Mouse (Mus musculus): Measurements from ENCODE around the gene Ttyh3. TPM values are rescaled to one million over a fixed set of nuclear protein-coding genes. Genes with fewer than 3 reads are reported as not detected.

Ttyh3 gene
- total and polyA plus RNA-seq, 2 experiments from 2014 or later, result 67.9 to 163 TPM

- Histone ChIP-seq H3K9ac (no peak overlapping the region), H3K27ac (ENCODE audit: low read depth, low read length) (no peak overlapping the region), H3K4me3 (ENCODE audit: low read depth, low read length) (no peak overlapping the region), H3K27me3 (ENCODE audit: insufficient read depth, low read length) (no peaks in the 10 kb centered on the region), H3K4me2 (ENCODE audit: low read depth) (no peak overlapping the region), H3K4me1 (ENCODE audit: insufficient read depth) (peaks cover 3% of the 10 kb centered on the region; the same call in 1 of the 2 replicates), H3K9me3 (ENCODE audit: low read length) (no peaks in the 10 kb centered on the region), H3K36me3 (ENCODE audit: insufficient read depth) (peaks cover 91% of the 10 kb centered on the region)
- ATAC-seq, result peak; percentile 42
- no peak for DNase-seq
- WGBS, result 72% methylated on average over 7 of the region's 7 CpGs
- TF ChIP-seq CTCF (IDR thresholded peaks at IDR 0.05; ENCODE audit: low read depth), result no peak
Measured at GRCm38 (mm10) chr5:140633432-140633831, 15.4 kb downstream of the Ttyh3 start.

GRCm38 (mm10) chr5:140628995-140629394, 19.8 kb downstream of the Ttyh3 start:
- TF ChIP-seq CTCF (IDR thresholded peaks at IDR 0.05; ENCODE audit: low read depth), result peak; percentile 63
- no peaks in the 10 kb centered on the region for H3K9me3 ChIP-seq (ENCODE audit: low read length)
- no peak overlapping the region for H3K27ac ChIP-seq (ENCODE audit: low read depth, low read length)
- H3K4me3 ChIP-seq (ENCODE audit: low read depth, low read length), result no peak overlapping the region
- H3K4me1 ChIP-seq (ENCODE audit: insufficient read depth), result no peaks in the 10 kb centered on the region
- ATAC-seq (no peak), DNase-seq (no peak)
- H3K27me3 ChIP-seq (ENCODE audit: insufficient read depth, low read length), result no peaks in the 10 kb centered on the region
- WGBS, result 98% methylated on average over 9 of the region's 9 CpGs
- no peak overlapping the region for H3K4me2 ChIP-seq (ENCODE audit: low read depth)
- H3K9ac ChIP-seq, result no peak overlapping the region
- peaks cover 95% of the 10 kb centered on the region for H3K36me3 ChIP-seq (ENCODE audit: insufficient read depth)

DNA sequence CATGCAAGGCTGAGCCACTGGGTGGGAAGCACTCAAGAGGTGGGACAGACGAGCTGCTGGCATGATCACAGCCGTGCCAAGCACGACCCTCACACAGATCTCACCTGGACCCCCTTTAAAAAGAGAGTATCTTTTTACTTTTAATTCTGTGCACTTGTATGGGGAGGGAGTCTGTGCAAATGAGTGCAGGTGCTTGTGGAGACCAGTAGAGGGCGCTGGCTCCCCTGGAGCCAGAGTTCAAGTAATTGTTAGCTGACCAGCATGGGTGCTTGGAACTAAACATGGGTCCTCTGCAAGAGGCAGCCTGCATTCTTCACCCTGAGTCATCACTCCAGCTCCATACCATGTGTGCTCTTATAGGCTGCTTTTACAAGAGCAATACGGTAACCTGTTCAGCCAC, 21.3 kb downstream of the Ttyh3 start:
- 90% methylated on average over 5 of the region's 5 CpGs for WGBS
- no peak overlapping the region for H3K4me3 ChIP-seq (ENCODE audit: low read depth, low read length)
- peaks cover 95% of the 10 kb centered on the region for H3K36me3 ChIP-seq (ENCODE audit: insufficient read depth)
- ATAC-seq (no peak), DNase-seq (no peak)
- H3K4me1 ChIP-seq (ENCODE audit: insufficient read depth), result no peaks in the 10 kb centered on the region
- TF ChIP-seq CTCF (IDR thresholded peaks at IDR 0.05; ENCODE audit: low read depth), result peak; percentile 37; the same call in 1 of the 2 replicates
- no peaks in the 10 kb centered on the region for H3K9me3 ChIP-seq (ENCODE audit: low read length)
- H3K27me3 ChIP-seq (ENCODE audit: insufficient read depth, low read length), result no peaks in the 10 kb centered on the region
- H3K27ac ChIP-seq (ENCODE audit: low read depth, low read length), result no peak overlapping the region
- no peak overlapping the region for H3K4me2 ChIP-seq (ENCODE audit: low read depth)
- H3K9ac ChIP-seq, result no peak overlapping the region

DNA sequence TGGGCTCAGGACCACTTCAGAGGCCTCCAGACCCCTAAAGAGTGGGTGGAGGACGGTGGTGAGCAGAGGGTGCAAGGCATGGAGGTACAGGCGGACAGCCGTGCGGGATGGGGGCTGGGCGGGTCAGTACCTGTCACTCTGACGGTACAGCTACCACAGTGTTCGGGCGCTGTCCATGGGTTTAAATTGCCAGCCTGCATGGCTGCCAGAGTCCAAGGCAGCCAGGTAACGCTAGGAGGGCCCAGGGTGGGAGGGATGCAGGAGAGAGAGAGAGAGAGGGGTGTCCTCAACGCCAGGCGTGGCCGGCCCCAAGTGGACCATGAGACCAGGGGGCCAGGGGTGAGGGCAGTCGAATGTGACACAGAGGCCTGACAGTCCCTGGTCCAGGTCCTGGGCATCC, 23.9 kb downstream of the Ttyh3 start:
- Histone ChIP-seq H3K9me3 (ENCODE audit: low read length) (no peaks in the 10 kb centered on the region), H3K27me3 (ENCODE audit: insufficient read depth, low read length) (no peaks in the 10 kb centered on the region), H3K4me1 (ENCODE audit: insufficient read depth) (no peaks in the 10 kb centered on the region), H3K4me2 (ENCODE audit: low read depth) (no peak overlapping the region), H3K9ac (no peak overlapping the region), H3K4me3 (ENCODE audit: low read depth, low read length) (no peak overlapping the region), H3K36me3 (ENCODE audit: insufficient read depth) (peaks cover 77% of the 10 kb centered on the region), H3K27ac (ENCODE audit: low read depth, low read length) (no peak overlapping the region)
- DNase-seq (no peak), ATAC-seq (no peak)
- WGBS, result 93% methylated on average over 13 of the region's 13 CpGs
- no peak for TF ChIP-seq CTCF (IDR thresholded peaks at IDR 0.05; ENCODE audit: low read depth)

DNA sequence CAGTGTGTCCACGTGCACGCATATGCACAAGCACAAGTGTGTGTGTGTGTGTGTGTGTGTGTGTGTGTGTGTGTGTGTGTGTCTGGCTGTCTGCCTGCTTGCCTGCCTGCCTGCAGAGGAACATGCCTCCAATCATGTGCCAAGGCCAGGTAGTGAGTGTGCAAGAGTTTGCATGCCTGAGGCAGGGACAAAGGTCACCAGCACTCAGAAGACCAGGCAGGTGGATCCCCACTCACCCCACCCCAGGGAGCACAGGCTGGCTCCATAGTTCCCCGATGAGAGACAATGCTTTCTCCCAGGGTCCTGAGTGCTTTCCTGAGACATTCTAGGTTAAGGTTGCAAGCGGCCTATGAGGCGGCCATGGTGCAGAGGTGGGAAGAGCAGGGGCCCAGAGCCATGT, 24.6 kb downstream of the Ttyh3 start:
- Histone ChIP-seq H3K27ac (ENCODE audit: low read depth, low read length) (no peak overlapping the region), H3K9ac (no peak overlapping the region), H3K4me1 (ENCODE audit: insufficient read depth) (no peaks in the 10 kb centered on the region), H3K9me3 (ENCODE audit: low read length) (no peaks in the 10 kb centered on the region), H3K4me3 (ENCODE audit: low read depth, low read length) (no peak overlapping the region), H3K4me2 (ENCODE audit: low read depth) (no peak overlapping the region), H3K36me3 (ENCODE audit: insufficient read depth) (peaks cover 70% of the 10 kb centered on the region), H3K27me3 (ENCODE audit: insufficient read depth, low read length) (no peaks in the 10 kb centered on the region)
- TF ChIP-seq CTCF (IDR thresholded peaks at IDR 0.05; ENCODE audit: low read depth), result no peak
- ATAC-seq, result no peak
- 88% methylated on average over 5 of the region's 5 CpGs for WGBS
- no peak for DNase-seq

DNA sequence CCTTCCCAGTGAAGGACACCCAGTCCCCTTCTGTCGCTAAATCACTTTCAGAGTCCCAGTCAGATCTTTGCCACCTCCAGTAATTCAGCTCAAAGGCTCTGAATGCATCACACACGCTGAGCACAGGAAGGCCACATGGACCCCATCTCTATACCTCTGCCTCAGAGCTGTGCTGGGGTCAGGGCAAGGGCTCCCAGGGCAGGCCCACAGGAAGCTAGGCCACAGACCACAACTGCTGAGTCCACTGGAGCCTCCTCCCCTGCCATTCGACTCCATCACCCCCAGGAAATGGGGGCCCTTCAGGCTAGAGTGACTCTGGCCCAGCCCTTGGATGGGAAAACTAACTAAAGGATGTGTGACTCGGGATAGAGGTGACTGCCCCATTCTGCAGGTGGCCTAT, 25.0 kb downstream of the Ttyh3 start:
- 77% methylated on average over 4 of the region's 4 CpGs for WGBS
- no peak for TF ChIP-seq CTCF (IDR thresholded peaks at IDR 0.05; ENCODE audit: low read depth)

GRCm38 (mm10) chr5:140622978-140623670, 25.7 kb downstream of the Ttyh3 start:
- Histone ChIP-seq H3K9me3 (ENCODE audit: low read length) (no peaks in the 10 kb centered on the region), H3K27me3 (ENCODE audit: insufficient read depth, low read length) (no peaks in the 10 kb centered on the region), H3K27ac (ENCODE audit: low read depth, low read length) (no peak overlapping the region), H3K9ac (no peak overlapping the region), H3K4me1 (ENCODE audit: insufficient read depth) (no peaks in the 10 kb centered on the region), H3K4me2 (ENCODE audit: low read depth) (no peak overlapping the region), H3K4me3 (ENCODE audit: low read depth, low read length) (no peak overlapping the region), H3K36me3 (ENCODE audit: insufficient read depth) (peaks cover 59% of the 10 kb centered on the region)
- DNase-seq (no peak), ATAC-seq (no peak)
- TF ChIP-seq CTCF (IDR thresholded peaks at IDR 0.05; ENCODE audit: low read depth), result no peak
- 92% methylated on average over 23 of the region's 23 CpGs for WGBS

More for the DNA sequence above, 25.0 kb downstream of the Ttyh3 start:
- Histone ChIP-seq H3K9me3 (ENCODE audit: low read length) (no peaks in the 10 kb centered on the region), H3K4me2 (ENCODE audit: low read depth) (no peak overlapping the region), H3K9ac (no peak overlapping the region), H3K27ac (ENCODE audit: low read depth, low read length) (no peak overlapping the region), H3K4me1 (ENCODE audit: insufficient read depth) (no peaks in the 10 kb centered on the region), H3K4me3 (ENCODE audit: low read depth, low read length) (no peak overlapping the region), H3K36me3 (ENCODE audit: insufficient read depth) (peaks cover 65% of the 10 kb centered on the region), H3K27me3 (ENCODE audit: insufficient read depth, low read length) (no peaks in the 10 kb centered on the region)
- no peak for ATAC-seq
- DNase-seq, result no peak
